Mouse (Mus musculus) midbrain, embryonic 12.5 days (tissue): Measurements from ENCODE around the gene Vwa3b. TPM values are rescaled to one million over a fixed set of nuclear protein-coding genes. Genes with fewer than 3 reads are reported as not detected.

ENCODE experiments used
- ATAC-seq: fragments of 200-750 bp; cut with Nextera tagmentation; 2 replicates; pipeline ENCODE4 v1.8.0; 2017; ENCODE audit warnings: low read depth, moderate TSS enrichment, moderate library complexity; ENCODE audit not compliant: low FRiP score
- H3K27ac ChIP-seq: fragments of 300-500 bp; sonication (generic); replicated peaks from 2 replicates; pipeline ENCODE4 v1.5.1; 2016; ENCODE audit warnings: mild to moderate bottlenecking
- H3K27me3 ChIP-seq: fragments of 300-500 bp; sonication (generic); 2 replicates; pipeline ENCODE4 v1.6.1; 2016; ENCODE audit warnings: mild to moderate bottlenecking
- H3K36me3 ChIP-seq: fragments of 300-500 bp; sonication (generic); 2 replicates; pipeline ENCODE4 v1.6.1; 2016
- H3K4me1 ChIP-seq: fragments of 300-500 bp; sonication (generic); 2 replicates; pipeline ENCODE4 v1.6.1; 2016
- H3K4me2 ChIP-seq: fragments of 300-500 bp; sonication (generic); replicated peaks from 2 replicates; pipeline ENCODE4 v1.6.1; 2016; ENCODE audit warnings: mild to moderate bottlenecking, moderate library complexity
- H3K4me3 ChIP-seq: fragments of 300-500 bp; sonication (generic); 2 replicates; pipeline ENCODE4 v1.5.1; 2016; ENCODE audit warnings: mild to moderate bottlenecking
- H3K9ac ChIP-seq: fragments of 300-500 bp; sonication (generic); replicated peaks from 2 replicates; pipeline ENCODE4 v1.6.1; 2016; ENCODE audit warnings: mild to moderate bottlenecking, moderate library complexity
- H3K9me3 ChIP-seq: fragments of 300-500 bp; sonication (generic); 2 replicates; pipeline ENCODE4 v1.6.1; 2016; ENCODE audit warnings: mild to moderate bottlenecking
- WGBS: fragments of 180-500 bp; shearing (Covaris S2); methylation state at CpG from one replicate; pipeline ENCODE4 v1.1.7; 2016; 5-methylcytosine and 5-hydroxymethylcytosine counted together
- polyA plus RNA-seq: library from polyadenylated mRNA; unstranded; fragments of >200 nt; fragmentation: Nextera tagmentation; extraction: Ambion mirVana; gene quantifications from 2 replicates; pipeline ENCODE4 v1.2.1, GENCODE M21; 2016

The Vwa3b gene
- polyA plus RNA-seq = 0.43 and 0.68 TPM in 2 replicates

GRCm38 (mm10) chr1:37025962-37026686, at the start of gene Vwa3b:
Vwa3b (plus strand) TSS chr1:37026596.
- ATAC-seq = no peak

GRCm38 (mm10) chr1:36976770-36977169, 49.6 kb upstream of the Vwa3b start:
- no peaks in the 10 kb centered on the region for H3K9me3 ChIP-seq
- no peak overlapping the region for H3K4me3 ChIP-seq
- H3K4me2 ChIP-seq = no peak overlapping the region
- H3K36me3 ChIP-seq = no peaks in the 10 kb centered on the region
- no peak overlapping the region for H3K9ac ChIP-seq
- H3K27me3 ChIP-seq = no peaks in the 10 kb centered on the region
- 93% methylated on average over 4 of the region's 4 CpGs for WGBS
- no peak overlapping the region for H3K27ac ChIP-seq
- no peaks in the 10 kb centered on the region for H3K4me1 ChIP-seq
- ATAC-seq = no peak

More at GRCm38 (mm10) chr1:37025962-37026686, at the start of gene Vwa3b:
- H3K9me3 ChIP-seq = no peaks in the 10 kb centered on the region
- peaks cover 10% of the 10 kb centered on the region; the same call in 1 of the 2 replicates for H3K27me3 ChIP-seq
- no peaks in the 10 kb centered on the region for H3K36me3 ChIP-seq
- 78% methylated on average over 5 of the region's 5 CpGs for WGBS
- H3K4me3 ChIP-seq = no peak within 1 kb of the TSS
- no peak within 1 kb of the TSS for H3K4me2 ChIP-seq
- H3K27ac ChIP-seq = no peak within 1 kb of the TSS
- H3K4me1 ChIP-seq = peaks cover 13% of the 10 kb centered on the region
- H3K9ac ChIP-seq = no peak within 1 kb of the TSS

DNA sequence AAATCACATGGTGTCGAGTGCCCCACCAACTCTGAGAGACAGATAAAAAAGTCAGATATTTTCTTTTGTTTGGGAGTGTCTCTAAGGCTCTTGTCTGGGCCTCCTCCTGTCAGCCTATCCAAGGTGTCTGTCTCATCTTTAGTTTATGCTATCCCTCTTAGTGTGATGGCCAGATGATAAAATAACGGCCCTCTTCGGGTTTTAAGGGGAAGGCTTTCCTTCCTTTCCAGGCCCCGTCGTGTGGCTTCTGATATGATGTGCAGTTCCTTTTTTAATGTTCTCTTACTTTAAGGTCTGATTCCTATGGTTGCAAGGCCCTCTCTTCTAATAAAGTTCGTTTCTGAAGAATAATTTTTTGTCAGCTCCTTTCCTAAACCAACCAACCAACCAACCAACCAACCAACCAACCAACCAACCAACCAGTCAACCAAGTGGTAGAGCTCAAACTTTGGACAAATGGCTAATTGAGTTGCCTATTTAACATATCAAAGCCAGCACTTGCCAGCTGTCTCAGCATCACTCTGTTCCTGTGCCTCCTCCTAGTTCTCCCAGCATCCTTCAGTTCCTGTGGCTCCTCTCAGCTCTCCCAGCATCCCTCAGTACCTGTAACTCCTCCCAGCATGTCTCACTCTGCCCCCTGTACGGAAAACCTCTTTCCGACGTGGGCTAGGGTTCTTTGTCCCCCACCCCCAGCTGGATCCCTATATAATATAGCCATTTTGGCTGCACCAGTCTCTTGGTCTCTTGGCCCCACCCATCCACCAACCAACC, 44.0 kb upstream of the Vwa3b start:
- peaks cover 21% of the 10 kb centered on the region for H3K4me1 ChIP-seq

DNA sequence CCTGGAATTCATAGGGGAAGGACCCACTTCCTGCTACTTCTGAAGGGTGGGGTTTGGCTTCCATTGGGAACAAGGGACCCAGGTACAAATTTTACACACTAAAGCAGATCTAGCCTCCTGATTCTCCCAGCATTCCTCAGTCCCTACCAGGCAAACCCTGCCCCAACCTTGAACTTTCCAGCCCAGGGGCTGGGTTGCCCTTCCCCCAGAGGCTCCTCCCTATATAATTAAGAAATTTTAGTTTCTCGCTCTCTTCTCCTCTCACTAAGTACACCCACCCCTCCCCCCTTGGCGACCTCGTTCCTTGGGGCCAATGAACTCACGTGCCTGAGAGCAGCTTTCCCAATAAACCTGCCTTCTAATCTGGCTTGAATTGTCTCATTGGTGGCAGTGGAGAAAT, 42.6 kb upstream of the Vwa3b start:
- ATAC-seq = no peak
- no peak overlapping the region for H3K4me3 ChIP-seq
- no peak overlapping the region for H3K9ac ChIP-seq
- H3K4me1 ChIP-seq = peaks cover 23% of the 10 kb centered on the region
- H3K9me3 ChIP-seq = no peaks in the 10 kb centered on the region
- no peak overlapping the region for H3K27ac ChIP-seq
- H3K4me2 ChIP-seq = no peak overlapping the region
- H3K27me3 ChIP-seq = peaks cover 10% of the 10 kb centered on the region; the same call in 1 of the 2 replicates
- 44% methylated on average over 4 of the region's 4 CpGs for WGBS
- no peaks in the 10 kb centered on the region for H3K36me3 ChIP-seq

More for the DNA sequence above, 44.0 kb upstream of the Vwa3b start:
- Histone ChIP-seq H3K4me2 (no peak overlapping the region), H3K27me3 (peaks cover 10% of the 10 kb centered on the region; the same call in 1 of the 2 replicates), H3K27ac (no peak overlapping the region), H3K9me3 (no peaks in the 10 kb centered on the region), H3K36me3 (no peaks in the 10 kb centered on the region), H3K4me3 (no peak overlapping the region), H3K9ac (no peak overlapping the region)
- 84% methylated on average over 9 of the region's 9 CpGs for WGBS
- no peak for ATAC-seq

- H3K36me3 ChIP-seq = no peaks in the 10 kb centered on the region
- H3K4me2 ChIP-seq = no peak overlapping the region
- H3K4me3 ChIP-seq = no peak overlapping the region
- H3K27ac ChIP-seq = no peak overlapping the region
- 31% methylated on average over 6 of the region's 6 CpGs for WGBS
- no peak for ATAC-seq
- peaks cover 23% of the 10 kb centered on the region for H3K4me1 ChIP-seq
- H3K9ac ChIP-seq = no peak overlapping the region
- peaks cover 10% of the 10 kb centered on the region; the same call in 1 of the 2 replicates for H3K27me3 ChIP-seq
- no peaks in the 10 kb centered on the region for H3K9me3 ChIP-seq
These were observed 42.0 kb upstream of the Vwa3b start for GRCm38 (mm10) chr1:36984406-36984805.

- no peak for ATAC-seq
- Histone ChIP-seq H3K27ac (no peak overlapping the region), H3K4me2 (no peak overlapping the region), H3K27me3 (peaks cover 10% of the 10 kb centered on the region; the same call in 1 of the 2 replicates), H3K9me3 (no peaks in the 10 kb centered on the region), H3K4me1 (peaks cover 23% of the 10 kb centered on the region), H3K4me3 (no peak overlapping the region), H3K9ac (no peak overlapping the region), H3K36me3 (no peaks in the 10 kb centered on the region)
- 11% methylated on average over 6 of the region's 6 CpGs for WGBS
These were observed 40.5 kb upstream of the Vwa3b start for GRCm38 (mm10) chr1:36985896-36986295.

- 34% methylated on average over 14 of the region's 14 CpGs for WGBS
- H3K9ac ChIP-seq = no peak overlapping the region; the same call in 1 of the 2 replicates
- no peak for ATAC-seq
- no peaks in the 10 kb centered on the region for H3K36me3 ChIP-seq
- no peaks in the 10 kb centered on the region for H3K9me3 ChIP-seq
- no peak overlapping the region for H3K4me3 ChIP-seq
- peaks cover 23% of the 10 kb centered on the region for H3K4me1 ChIP-seq
- no peak overlapping the region for H3K27ac ChIP-seq
- peaks cover 10% of the 10 kb centered on the region; the same call in 1 of the 2 replicates for H3K27me3 ChIP-seq
- no peak overlapping the region for H3K4me2 ChIP-seq
These were observed 39.8 kb upstream of the Vwa3b start for GRCm38 (mm10) chr1:36986396-36987160.

GRCm38 (mm10) chr1:36987172-36988148, 38.9 kb upstream of the Vwa3b start:
- 74% methylated on average over 10 of the region's 10 CpGs for WGBS
- no peak overlapping the region for H3K27ac ChIP-seq
- H3K4me1 ChIP-seq = peaks cover 23% of the 10 kb centered on the region
- no peak overlapping the region for H3K4me2 ChIP-seq
- peaks cover 10% of the 10 kb centered on the region; the same call in 1 of the 2 replicates for H3K27me3 ChIP-seq
- no peak overlapping the region for H3K4me3 ChIP-seq
- no peaks in the 10 kb centered on the region for H3K9me3 ChIP-seq
- no peak overlapping the region for H3K9ac ChIP-seq
- no peaks in the 10 kb centered on the region for H3K36me3 ChIP-seq
- no peak for ATAC-seq

GRCm38 (mm10) chr1:36988161-36988560, 38.2 kb upstream of the Vwa3b start:
- no peaks in the 10 kb centered on the region for H3K36me3 ChIP-seq
- H3K9ac ChIP-seq = no peak overlapping the region
- no peak overlapping the region for H3K4me3 ChIP-seq
- no peak overlapping the region for H3K27ac ChIP-seq
- no peaks in the 10 kb centered on the region for H3K9me3 ChIP-seq
- peaks cover 23% of the 10 kb centered on the region for H3K4me1 ChIP-seq
- no peak overlapping the region for H3K4me2 ChIP-seq
- ATAC-seq = no peak
- peaks cover 10% of the 10 kb centered on the region; the same call in 1 of the 2 replicates for H3K27me3 ChIP-seq
- 84% methylated on average over 6 of the region's 6 CpGs for WGBS

- 91% methylated on average over 6 of the region's 6 CpGs for WGBS
- H3K4me2 ChIP-seq = no peak overlapping the region
- no peak overlapping the region for H3K4me3 ChIP-seq
- H3K27me3 ChIP-seq = peaks cover 10% of the 10 kb centered on the region; the same call in 1 of the 2 replicates
- no peaks in the 10 kb centered on the region for H3K36me3 ChIP-seq
- no peak overlapping the region for H3K27ac ChIP-seq
- ATAC-seq = no peak
- H3K9ac ChIP-seq = no peak overlapping the region
- H3K9me3 ChIP-seq = no peaks in the 10 kb centered on the region
- peaks cover 23% of the 10 kb centered on the region for H3K4me1 ChIP-seq
These were observed 37.8 kb upstream of the Vwa3b start for GRCm38 (mm10) chr1:36988561-36988960.

- no peak overlapping the region for H3K4me3 ChIP-seq
- no peaks in the 10 kb centered on the region for H3K4me1 ChIP-seq
- H3K9ac ChIP-seq = no peak overlapping the region
- H3K27me3 ChIP-seq = no peaks in the 10 kb centered on the region
- WGBS = 94% methylated on average over 5 of the region's 5 CpGs
- no peaks in the 10 kb centered on the region for H3K36me3 ChIP-seq
- no peak for ATAC-seq
- H3K4me2 ChIP-seq = no peak overlapping the region
- H3K9me3 ChIP-seq = no peaks in the 10 kb centered on the region
- no peak overlapping the region for H3K27ac ChIP-seq
These were observed 32.1 kb upstream of the Vwa3b start for GRCm38 (mm10) chr1:36994296-36994695.
